Mouse (Mus musculus) ES-E14 (cell line): ENCODE measurements at regions not wholly inside any gene's neighbourhood (a gene's known extent, or its start where the extent isn't known, plus 50 kb on each side); places are given as distances from the start of the nearest gene placed in this dataset.

Experiments
- CHD2 ChIP-seq: IDR thresholded peaks from 2 replicates; pipeline ENCODE4 v1.6.1; 2014; ENCODE audit warnings: mild to moderate bottlenecking, low read depth, low read length, inconsistent platforms
- HCFC1 ChIP-seq: IDR thresholded peaks from 2 replicates; pipeline ENCODE4 v1.6.1; 2012; ENCODE audit warnings: low read length, inconsistent platforms, borderline replicate concordance; ENCODE audit not compliant: insufficient read depth
- MAFK ChIP-seq: IDR thresholded peaks from 2 replicates; pipeline ENCODE4 v1.6.1; 2014; ENCODE audit warnings: mild to moderate bottlenecking, low read depth, low read length, inconsistent platforms; ENCODE audit not compliant: insufficient read depth
- ZC3H11A ChIP-seq: IDR thresholded peaks from 2 replicates; pipeline ENCODE4 v1.6.1; 2012; ENCODE audit warnings: low read depth, mild to moderate bottlenecking, inconsistent platforms, low read length, borderline replicate concordance
- ZNF384 ChIP-seq: IDR thresholded peaks from 2 replicates; pipeline ENCODE4 v1.6.1; 2012; ENCODE audit warnings: low read depth, low read length, inconsistent platforms

GRCm38 (mm10) chr14:97074808-97075207, 555.9 kb upstream of the Klhl1 start:
- no peak for TF ChIP-seq ZC3H11A
- no peak for TF ChIP-seq HCFC1
- no peak for TF ChIP-seq ZNF384
- TF ChIP-seq CHD2 = no peak
- TF ChIP-seq MAFK = no peak
